Mouse (Mus musculus) neural tube, embryonic 10.5 days (tissue): ENCODE data around the gene Fbxw18.
"Not testable (repeated sequence)": the region's sequence is repeated elsewhere in the genome, so short reads cannot be mapped to it uniquely, and the experiment has no call there.

Experiments used
- DNase-seq: peaks from one replicate; pipeline ENCODE4 v3.0.0-alpha.2; 2017; ENCODE audit warnings: low spot score; ENCODE audit errors: extremely low spot score

Gene Fbxw18

GRCm38 (mm10) chr9:109702600-109702999 is at the start of gene Fbxw18:
Fbxw18 (minus strand) TSS chr9:109702700.
- not testable (repeated sequence) for DNase-seq

- DNase-seq, result not testable (repeated sequence)
These were observed 43.5 kb upstream of the Fbxw18 start, which contains the start of gene Fbxw26 for GRCm38 (mm10) chr9:109745989-109746388. Fbxw26 (minus strand) TSS chr9:109746089.

GRCm38 (mm10) chr9:109685299-109685698 is 17.2 kb downstream of the Fbxw18 start:
- peak; percentile 14 for DNase-seq

DNA sequence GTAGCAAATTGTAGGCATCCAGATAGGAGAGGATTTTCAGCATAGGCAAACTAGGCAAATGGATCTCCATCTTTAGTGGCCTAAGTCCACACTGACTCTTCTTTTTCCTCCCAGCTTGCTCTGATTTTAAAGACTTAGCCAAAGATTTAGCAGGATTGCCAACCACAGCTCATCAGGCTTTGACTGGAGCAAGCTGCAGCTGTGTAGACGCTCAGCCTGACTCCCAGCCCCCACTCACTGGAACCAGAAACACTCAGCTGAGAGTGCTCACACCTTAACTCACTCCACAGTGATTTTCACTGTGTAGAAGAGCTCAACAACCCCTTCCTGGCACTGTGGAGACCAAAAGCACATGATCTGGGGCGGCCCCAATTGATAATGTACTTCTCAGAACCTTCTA is 37.9 kb downstream of the Fbxw18 start, which contains the start of gene Fbxw25:
TSS of gene Fbxw25 (minus strand) at position 101 of the 400 bp plus-strand sequence.
- not testable (repeated sequence) for DNase-seq
